Mouse (Mus musculus) myocyte (in vitro differentiated cells): ENCODE measurements around the gene Tysnd1.

Source experiments
- MYOD1 ChIP-seq, 3 experiments: IDR thresholded peaks; one replicate each; pipeline ENCODE4 v1.6.1; 2011; ENCODE audit warnings: control low read depth in 2 of 3, low read depth in 2 of 3, mild to moderate bottlenecking in 2 of 3, moderate library complexity in 1 of 3; ENCODE audit not compliant: insufficient read length in 2 of 3, control insufficient read depth in 1 of 3
- POLR2A ChIP-seq: IDR thresholded peaks from one replicate; pipeline ENCODE4 v1.6.1; 2011; ENCODE audit warnings: low read depth, mild to moderate bottlenecking, control low read depth, moderate library complexity; ENCODE audit not compliant: insufficient read length
- POLR2AphosphoS2 ChIP-seq: IDR thresholded peaks from one replicate; pipeline ENCODE4 v1.6.1; 2011; ENCODE audit warnings: low read depth, control low read depth; ENCODE audit not compliant: insufficient read length
- REST ChIP-seq: IDR thresholded peaks from one replicate; pipeline ENCODE4 v1.6.1; 2011; ENCODE audit warnings: mild to moderate bottlenecking, control low read depth, moderate library complexity; ENCODE audit not compliant: insufficient read depth, insufficient read length
- TCF3 ChIP-seq: IDR thresholded peaks from one replicate; pipeline ENCODE4 v1.6.1; 2011; ENCODE audit warnings: low read depth, control low read depth; ENCODE audit not compliant: insufficient read length
- USF1 ChIP-seq: IDR thresholded peaks from one replicate; pipeline ENCODE4 v1.6.1; 2011; ENCODE audit warnings: low read depth, mild to moderate bottlenecking, control low read depth, moderate library complexity

- TF ChIP-seq POLR2A, result no peak
- TF ChIP-seq POLR2AphosphoS2, result no peak
- TF ChIP-seq USF1, result no peak
- TF ChIP-seq TCF3, result no peak
- peak in 1 of 3 experiments; percentile 3 for TF ChIP-seq MYOD1 (IDR thresholded peaks at IDR 0.05; ENCODE audit: control insufficient read depth in 1 of 3, insufficient read length in 2 of 3, low read depth in 2 of 3)
- no peak for TF ChIP-seq REST
Observed at GRCm38 (mm10) chr10:61648737-61649645, 46.3 kb upstream of the Tysnd1 start.
